Mouse (Mus musculus) fat pad, adult 2 months (tissue): ENCODE data around the gene Tbc1d30.
"Not testable (repeated sequence)": the region's sequence is repeated elsewhere in the genome, so short reads cannot be mapped to it uniquely, and the experiment has no call there.

Experiments used
- DNase-seq: peaks from one replicate; pipeline ENCODE4 v3.0.0-alpha.2; 2011; ENCODE audit warnings: low read depth, low spot score; ENCODE audit errors: extremely low read depth

Tbc1d30 gene

DNA sequence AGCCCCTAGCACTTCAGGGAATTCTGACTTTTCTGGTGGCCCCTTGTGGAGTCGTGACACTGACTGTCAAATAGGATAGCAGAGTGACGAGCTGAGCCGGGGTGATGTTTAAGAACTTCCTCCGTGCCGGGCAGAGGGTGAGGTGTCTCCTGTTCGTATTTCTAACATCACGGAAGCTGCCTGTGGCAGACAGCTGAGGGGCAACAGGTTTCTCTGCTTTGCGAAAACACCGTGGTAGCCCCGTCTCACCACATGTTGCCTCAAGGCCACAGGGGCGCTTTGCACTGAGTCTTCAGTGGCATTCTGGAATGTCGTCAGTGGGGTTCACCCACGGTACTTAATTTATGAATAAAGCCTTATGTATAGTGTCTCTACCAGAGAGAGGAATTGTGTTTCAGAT lies 16.2 kb upstream of the Tbc1d30 start:
- DNase-seq, result no peak

DNA sequence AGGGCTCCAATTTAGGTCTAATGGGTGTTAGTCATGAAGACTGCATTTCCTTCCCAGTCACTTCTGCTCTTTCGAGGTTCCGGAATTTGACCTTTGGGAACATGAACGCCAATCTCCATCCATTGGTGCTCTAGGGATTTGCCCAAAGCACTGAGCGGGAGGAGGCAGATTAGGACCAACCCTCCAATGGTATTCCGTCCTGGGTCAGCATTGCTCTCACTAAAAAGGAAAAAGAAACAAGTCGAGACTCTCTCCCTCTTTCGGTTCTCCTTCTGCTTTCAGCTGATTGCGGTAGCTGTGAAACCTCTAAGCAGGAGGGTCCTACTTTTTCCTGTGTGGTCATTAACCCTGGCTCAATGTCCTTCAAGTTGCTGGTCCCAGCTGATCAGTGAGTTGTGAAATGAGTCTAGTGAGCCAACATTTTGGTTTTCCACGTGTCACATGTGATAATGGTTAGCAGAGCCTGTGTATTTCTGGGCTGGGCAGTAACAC lies 14.7 kb upstream of the Tbc1d30 start:
- no peak for DNase-seq

DNA sequence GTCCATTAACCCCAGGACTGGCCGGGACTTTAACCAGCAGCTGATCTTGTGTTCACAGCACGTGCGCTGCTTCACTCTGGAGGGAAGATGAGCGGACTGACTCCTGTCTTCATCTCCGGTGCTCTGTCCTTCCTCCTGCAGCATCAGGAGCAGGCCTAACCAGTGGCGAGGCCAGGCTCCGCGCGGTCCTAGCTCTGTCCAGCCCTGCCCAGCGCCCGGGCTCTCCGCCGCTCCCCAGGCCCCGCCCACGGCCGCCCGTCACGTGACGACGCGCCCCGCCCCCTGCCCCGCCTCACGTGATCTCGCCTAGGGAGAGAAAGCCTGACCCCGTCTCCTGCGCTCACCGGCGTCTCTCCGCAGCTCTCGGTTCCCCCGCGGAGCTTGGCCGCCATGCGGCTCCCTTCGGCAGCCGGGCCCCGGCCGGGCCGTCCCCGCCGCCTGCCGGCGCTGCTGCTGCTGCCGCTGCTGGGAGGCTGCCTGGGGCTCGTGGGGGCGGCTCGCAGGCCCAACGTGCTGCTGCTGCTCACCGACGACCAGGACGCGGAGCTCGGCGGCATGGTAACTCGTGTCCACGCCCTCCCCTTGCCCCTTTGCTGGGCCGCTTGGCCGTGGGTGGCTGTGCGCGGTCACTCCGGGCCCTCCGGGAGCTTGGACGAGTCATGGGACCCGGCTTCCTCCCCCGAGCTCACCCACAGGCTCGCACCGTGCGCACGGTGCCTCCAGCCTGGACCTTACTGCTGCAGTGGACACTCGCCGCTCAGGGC lies 13.9 kb upstream of the Tbc1d30 start, which contains the start of gene Gns:
Gns (plus strand) TSS at position 290 of the 764 bp plus-strand sequence.
- no peak for DNase-seq

DNA sequence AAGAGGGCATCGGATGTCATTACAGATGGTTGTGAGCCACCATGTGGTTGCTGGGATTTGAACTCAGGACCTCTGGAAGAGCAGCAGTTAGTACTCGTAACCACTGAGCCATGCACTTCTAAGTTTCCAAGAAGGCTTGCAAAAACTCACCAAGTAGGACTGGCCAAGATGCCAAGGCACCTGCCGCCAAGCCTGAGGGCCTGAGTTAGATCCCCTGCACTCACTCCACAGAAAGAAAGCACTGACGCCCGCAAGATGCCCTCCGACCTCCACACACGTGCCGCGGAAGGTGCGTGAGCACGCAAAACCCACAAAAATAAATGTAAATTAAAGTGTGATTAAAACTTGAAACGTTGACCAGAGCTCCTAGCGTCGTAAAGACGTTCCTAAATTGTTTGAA lies 13.2 kb upstream of the Tbc1d30 start:
- no peak for DNase-seq

DNA sequence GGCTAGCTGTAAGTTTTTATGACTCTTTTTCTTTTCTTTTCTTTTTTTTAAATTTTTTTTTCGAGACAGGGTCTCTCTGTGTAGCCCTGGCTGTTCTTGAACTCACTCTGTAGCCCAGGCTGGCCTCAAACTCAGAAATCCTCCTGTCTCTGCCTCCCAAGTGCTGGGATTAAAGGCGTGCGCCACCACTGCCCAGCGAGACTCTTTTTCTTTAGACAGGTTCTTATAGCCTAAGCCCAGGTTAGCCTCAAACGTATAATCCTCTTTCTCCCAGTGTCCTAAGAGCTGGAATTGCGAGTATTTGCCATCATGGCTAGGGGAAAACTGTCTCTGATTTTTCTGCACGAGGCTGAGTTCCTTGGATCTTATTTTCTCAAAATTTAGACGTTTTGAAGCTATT lies 12.1 kb upstream of the Tbc1d30 start:
- DNase-seq, result no peak

DNA sequence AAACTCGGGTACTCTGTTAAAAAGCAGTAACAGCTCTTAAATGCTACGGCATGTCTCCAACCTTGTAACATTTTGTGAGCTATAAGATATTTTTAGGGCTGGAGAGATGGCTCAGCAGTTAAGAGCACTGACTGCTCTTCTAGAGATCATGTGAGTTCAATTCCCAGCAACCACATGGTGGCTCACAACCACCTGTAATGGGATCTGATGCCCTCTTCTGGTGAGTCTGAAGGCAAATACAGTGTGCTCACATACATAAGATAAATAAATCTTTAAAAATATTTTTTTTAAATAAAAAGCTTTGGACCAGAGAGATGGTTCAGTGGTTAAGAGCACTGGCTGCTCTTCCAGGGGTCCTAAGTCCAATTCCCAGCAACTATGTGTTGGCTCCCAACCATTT lies 9.3 kb upstream of the Tbc1d30 start:
- DNase-seq, result no peak

DNA sequence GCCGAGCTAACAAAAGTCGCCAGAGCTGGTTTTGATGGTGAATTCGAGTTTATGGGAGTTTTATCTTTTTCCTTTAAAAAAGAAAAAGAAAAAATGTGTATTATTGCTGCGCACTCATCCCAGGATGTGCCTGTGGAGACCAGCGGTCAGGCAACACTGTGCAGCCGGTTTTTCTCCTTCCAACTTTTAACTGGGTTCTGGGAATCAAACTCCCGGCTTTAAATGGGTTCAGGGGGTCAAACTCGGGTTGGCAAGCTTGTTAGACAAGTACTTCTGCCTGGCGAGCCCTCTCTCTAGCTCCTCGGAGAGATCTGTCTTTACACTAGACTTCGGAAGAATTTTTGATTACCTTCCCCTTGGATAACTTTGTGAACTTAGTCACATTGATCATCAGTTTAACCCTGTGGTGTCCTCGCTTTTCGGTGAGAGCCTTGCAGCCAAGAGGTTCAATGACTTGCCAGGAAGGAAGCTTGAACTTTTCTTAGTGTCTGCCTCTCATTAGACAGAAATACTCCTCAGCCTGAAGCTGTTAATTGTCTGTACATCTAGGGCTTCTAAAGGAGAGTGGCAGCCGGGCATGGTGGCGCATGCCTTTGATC lies 713 bp upstream of the Tbc1d30 start:
- no peak for DNase-seq

DNA sequence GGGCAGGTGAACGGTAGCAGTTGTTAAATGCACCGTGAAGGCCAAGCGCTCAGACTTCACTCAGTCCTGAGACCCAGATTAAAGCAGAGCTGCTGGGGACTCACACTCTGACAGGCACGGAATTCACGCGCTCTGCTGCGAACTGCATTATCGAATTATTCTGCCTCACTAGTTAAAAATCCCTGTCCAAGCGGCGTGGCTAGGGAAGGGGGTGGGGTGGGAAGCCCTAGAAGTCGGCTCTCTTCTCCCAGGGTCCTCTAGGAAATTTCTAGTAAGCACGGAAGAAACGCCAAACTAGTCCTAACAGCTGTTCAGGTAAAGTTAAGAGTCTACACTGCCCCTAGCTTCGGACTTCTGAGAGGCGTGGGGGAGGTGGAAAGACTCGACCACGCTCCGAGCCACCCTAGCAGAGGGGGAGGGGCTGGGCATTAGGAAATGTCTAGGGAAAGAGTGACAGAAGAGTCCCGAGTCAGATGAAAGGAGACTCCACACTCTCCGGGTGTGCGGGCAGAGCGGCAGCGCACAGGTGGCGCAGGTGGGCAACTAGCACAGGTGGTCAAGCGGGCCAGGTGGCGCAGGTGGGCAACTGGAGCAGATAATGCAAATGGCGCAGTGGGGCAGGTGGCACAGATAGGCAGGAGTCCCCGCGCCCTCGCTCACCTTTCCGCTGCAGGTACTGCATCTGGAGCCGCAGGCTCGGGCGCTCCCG lies 567 bp downstream of the Tbc1d30 start:
- no peak for DNase-seq

DNA sequence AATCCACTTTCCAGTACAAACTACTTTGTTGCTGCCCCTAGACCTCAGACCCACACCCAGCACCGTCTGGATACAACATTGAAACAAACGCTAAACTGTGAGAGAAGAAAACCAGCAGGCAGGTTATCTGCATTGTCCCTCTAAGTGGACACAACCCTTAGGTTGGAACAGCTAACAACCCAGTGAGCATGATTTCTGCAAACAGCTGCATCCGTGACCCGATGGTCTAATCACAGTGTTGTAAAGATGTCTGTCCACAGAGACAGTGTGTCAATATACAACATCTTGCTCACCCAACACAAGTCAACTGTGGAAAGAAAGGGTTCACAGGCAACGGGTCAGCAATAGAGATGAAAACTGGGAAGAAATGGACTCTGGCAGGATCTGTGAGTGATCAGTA lies 1.8 kb downstream of the Tbc1d30 start:
- DNase-seq, result no peak

DNA sequence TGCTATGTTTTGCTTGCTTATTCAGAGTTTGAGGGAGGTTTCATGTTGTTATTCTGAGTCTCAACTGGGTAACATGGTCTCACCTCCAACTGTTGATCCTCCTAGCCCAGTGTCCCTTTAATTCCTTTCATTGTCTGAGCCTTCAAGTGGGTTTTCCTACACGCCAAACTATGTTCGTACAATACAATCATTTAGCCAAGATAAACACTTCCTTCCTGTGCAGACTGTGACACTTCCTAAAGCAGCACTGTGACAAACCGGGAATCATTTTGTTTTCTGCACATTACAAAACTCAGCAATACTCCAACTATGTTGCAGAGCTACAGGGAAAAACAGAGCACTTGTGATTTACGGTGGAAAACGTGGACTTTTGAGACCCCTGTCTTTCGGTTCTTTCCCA lies 7.2 kb downstream of the Tbc1d30 start:
- no peak for DNase-seq

DNA sequence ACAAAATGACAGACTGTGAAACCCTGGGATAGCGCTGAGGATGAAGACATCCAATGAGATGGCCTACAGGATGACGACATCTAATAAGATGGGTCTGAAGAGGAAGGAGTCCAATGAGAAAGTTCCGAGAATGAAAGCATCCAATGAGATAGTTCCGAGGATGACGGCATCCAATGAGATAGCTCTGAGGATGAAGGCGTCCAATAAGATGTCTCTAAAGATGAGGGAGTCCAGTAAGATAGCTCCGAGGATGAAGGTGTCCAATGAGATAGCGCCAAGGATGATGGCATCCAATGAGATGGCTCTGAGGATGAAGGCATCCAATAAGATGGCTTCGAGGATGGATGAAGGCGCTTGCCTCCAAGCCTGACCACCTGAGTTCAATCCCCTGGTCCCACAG lies 8.8 kb downstream of the Tbc1d30 start:
- no peak for DNase-seq

DNA sequence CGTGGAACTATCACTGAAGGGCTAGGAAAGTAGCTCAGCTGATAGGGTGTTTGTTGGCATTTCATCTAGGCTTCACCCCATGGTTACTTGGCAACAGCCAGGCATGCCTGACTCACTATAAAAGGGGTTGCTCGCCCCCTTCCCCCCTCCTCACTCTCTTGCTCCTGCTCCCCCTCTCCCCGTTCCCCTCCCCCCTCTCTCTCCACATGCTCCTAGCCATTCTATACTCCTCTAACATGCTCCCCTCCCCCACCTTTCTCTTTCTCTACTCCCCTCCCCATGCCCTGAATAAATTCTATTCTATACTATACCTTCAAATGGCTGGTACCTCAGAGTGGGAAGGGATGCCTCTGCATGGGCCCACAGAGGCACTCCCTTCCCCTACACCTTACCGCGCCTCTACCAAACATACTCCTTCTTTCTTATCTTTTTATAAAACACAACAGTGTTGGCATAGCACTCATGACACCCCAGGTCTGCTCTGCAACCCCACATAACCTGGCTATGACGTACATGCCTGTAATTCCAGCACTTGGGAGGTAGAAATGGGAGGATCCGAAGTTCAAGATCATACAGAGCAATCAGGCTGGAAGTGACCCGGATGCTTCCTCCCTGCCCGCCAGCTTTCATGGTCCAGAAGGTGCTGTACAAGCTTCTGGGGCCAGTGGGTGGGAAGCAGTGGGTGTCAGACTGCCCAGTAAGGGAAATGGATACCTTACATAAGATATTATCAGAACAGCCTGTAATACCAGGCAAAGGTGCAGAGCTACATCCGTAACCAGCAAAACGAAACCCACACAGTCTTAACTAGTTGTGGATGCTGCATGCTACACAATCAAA lies 10.1 kb downstream of the Tbc1d30 start:
- DNase-seq, result no peak

DNA sequence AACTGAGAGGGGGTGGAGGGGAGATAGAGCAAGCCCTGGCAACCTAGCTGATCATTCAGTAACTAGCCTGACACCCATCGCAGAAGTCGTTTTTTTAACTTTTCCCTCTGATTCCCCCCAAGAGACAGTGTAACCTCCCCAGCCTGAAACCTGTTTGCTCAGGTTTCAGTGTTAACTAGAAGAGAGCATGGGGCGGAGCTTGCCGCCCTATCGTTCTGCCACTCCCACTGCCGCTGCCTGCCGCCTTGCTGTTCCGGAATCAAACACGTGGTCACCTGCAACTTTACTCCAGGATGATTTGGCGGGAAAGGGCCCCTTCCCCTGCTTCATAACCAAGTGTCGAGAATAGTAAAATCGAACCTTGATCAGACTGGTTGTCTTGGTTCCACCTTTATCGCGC lies 14.5 kb downstream of the Tbc1d30 start:
- not testable (repeated sequence) for DNase-seq

DNA sequence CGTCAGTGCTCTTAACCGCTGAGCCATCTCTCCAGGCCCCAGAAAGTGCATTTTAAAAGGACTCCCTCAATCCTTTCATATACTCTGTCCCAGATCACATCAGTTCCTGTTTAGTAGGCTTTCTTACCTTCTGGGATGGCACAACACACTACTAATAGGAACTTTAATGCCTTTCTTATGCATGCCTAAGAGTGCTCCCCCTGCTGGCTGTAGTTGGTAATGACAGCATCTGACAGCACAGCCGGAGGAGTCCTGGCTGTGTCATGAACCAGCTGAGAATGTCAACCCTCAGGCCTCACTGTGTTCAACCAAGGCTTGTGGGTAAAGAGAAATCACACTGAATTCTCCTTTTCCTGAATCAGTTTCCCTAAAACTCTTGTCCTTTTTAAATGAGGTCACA lies 16.5 kb downstream of the Tbc1d30 start:
- no peak for DNase-seq

DNA sequence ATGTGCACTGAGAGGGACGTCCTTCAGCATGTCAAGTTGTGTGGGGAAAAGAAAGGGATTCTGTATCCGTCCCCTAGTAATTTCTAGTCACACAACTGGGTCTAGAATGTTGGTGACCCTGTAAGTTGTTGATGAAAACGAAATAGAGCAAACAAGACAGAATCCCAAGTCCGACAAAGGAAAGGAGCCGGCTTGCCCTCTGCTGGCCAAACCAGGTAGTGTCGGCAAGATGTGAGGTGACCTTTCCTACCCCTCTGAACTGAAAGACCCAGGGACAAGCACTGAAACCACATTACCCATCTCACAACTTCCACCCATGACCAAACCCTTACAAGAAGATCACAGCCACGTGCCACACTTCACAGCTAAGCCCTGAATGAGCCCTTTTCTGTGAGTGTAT lies 20.1 kb downstream of the Tbc1d30 start:
- no peak for DNase-seq

DNA sequence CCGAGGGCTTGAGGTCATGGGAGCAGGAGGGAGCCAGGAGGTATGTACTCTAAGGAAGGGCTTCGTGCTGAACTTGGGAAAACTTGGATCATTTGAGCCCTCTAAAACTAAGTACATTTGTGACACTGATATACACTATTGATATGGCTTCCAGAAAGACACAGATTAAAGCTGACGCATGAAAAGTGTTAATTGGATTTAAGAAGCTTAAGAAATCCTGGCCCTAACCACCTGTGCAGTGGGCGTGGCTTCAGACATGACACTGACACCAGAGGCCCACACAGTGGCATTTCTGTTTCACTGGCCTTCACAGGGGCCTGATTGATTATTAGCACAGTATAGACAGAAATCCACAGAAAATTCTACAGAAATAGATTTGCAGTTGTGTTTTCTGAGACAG lies 21.5 kb downstream of the Tbc1d30 start:
- DNase-seq, result no peak

DNA sequence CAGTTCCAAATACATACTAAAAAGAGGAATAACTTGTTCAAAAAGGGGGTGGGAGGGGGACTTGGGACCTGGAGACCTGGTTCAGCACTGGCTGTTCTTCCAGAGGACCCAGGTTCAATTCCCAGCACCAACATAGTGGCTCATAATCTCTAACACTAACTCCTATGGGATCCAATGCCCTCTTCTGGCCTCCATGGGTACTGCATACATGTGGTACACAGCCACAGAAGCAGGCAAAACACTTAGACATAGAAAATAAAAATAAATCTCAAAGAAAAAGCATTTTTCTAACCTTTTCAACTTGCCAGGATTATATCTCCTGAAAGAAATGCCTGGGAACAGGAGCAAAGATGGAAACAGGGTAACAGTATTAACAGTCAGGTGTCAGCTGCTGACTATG lies 24.9 kb downstream of the Tbc1d30 start:
- DNase-seq, result no peak

DNA sequence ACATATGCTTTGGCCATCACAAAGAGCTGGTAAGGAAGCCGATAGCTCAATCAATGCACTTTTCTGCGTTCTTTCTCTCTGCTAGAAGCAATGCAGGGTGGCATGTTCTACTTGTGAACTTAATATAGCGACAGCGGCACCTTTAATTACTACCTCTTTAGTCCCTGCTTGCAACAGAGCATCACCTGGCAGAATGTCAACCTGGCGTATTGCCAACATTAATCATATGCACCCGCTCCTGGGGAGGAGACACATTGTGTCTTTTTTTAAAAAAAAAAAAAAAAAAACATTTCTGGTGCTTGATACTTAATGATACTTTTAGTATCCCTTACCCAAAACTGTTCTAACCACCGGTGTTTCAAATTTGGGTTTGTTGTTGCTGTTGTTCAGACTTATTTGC lies 27.6 kb downstream of the Tbc1d30 start:
- DNase-seq, result peak; percentile 36

DNA sequence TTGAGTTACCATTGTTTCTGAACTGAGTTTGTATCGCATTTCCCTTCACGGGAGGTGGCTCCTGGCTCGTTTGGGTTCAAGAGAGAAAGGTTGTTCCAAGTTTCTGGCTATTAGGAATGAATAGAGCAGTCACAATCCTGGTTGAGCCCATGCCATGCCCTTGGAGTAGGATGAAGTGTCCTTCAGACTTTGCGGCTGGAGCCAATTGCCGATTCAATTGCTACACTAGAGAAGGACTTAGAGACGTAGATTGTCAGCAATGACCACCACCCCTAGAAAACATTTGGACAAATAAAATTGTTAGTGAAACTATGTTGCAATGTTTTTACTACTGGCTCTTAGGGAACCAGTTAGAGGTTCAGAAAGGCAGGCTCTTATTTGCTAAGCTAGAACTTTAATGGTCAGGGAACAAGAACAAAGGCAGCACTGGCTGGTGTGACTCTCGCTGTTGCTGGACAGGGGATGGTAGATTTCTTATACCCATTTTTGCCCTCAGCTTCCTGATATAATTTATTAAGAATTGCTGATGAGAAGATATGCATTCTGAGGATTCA lies 32.6 kb downstream of the Tbc1d30 start:
- DNase-seq, result no peak

DNA sequence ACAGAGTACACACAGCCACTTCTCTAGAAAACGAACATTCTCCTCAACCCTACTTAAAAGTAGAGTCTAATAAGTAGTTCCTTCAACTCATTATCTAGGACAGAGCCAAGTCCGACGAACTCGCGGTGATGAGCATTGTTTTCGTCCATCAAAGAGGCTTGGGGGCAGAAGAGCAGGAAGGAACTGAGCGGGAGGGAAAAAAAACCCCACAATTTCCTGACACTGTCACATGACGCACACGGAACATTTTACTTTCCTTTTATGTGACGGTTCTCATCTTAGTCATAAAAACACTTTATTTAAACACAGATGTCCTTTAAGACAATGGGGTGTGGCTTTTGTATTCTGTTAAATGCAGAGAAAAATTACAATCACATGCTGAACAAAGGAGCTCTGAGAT lies 34.7 kb downstream of the Tbc1d30 start:
- no peak for DNase-seq
